ENCODE assay signal across 12 mouse cellular contexts in the genomic region with DNA sequence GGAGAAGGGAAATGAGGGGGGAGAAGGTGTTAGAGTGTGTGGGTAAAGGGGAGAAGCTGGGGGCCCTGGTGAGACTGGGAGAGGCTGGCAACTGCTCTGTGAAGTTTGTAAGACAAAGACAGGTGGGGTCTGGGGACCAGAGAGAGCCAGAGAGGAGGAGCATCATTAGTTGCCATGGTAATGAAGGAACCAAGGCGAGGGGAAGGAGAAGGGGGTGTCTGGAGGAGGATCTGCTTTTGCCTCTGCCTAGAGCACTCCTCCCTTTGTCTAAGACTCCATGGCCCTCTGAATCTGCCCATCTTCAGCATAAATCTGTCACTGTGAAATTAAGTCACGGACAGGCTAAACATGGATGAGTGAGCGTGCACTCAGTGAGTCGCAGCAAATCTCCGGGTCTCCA. TPM values are rescaled to one million over a fixed set of nuclear protein-coding genes. Genes with fewer than 3 reads are reported as not detected.
DNase-seq lines count a peak whose midpoint lies in the region; ATAC-seq lines count a peak whose summit lies in the region.
"Had no signal": no experiment of that assay in that cellular context is flagged by ENCODE, and none has a peak within 500 bp of the region (broad histone marks: within the 10 kb centered on the region; RNA-seq: fewer than 3 reads in every experiment).

No protein-coding gene starts in this region.

- H3K27ac ChIP-seq in kidney, embryonic 16.5 days (ENCODE audit: low read length) = no peak overlapping the region
- peak overlapping the region; percentile 31; the same call in 1 of the 2 replicates for H3K27ac ChIP-seq in hindbrain, embryonic 13.5 days
- no peak overlapping the region for H3K27ac ChIP-seq in neural tube, embryonic 14.5 days (ENCODE audit: low read depth, low read length)

- H3K9me3 ChIP-seq in kidney, embryonic 16.5 days (ENCODE audit: low read length) = no peaks in the 10 kb centered on the region
- H3K9me3 ChIP-seq in hindbrain, embryonic 13.5 days = no peaks in the 10 kb centered on the region
- no peaks in the 10 kb centered on the region for H3K9me3 ChIP-seq in neural tube, embryonic 14.5 days (ENCODE audit: control insufficient read depth, low read length)

- H3K4me2 ChIP-seq in kidney, embryonic 16.5 days (replicated peaks; ENCODE audit: low read depth, low read length) = 0 out of 2 replicates have a peak overlapping the region, but pooled peaks have one; percentile 12
- H3K4me2 ChIP-seq in hindbrain, embryonic 13.5 days = no peak overlapping the region
- H3K4me2 ChIP-seq in neural tube, embryonic 14.5 days (ENCODE audit: low read depth, low read length) = peak overlapping the region; percentile 7; the same call in 1 of the 2 replicates
- H3K4me2 ChIP-seq: lung, embryonic 14.5 days had no signal

- 24% methylated on average over 5 of the region's 5 CpGs for WGBS in kidney, embryonic 16.5 days
- 32% methylated on average over 5 of the region's 5 CpGs for WGBS in hindbrain, embryonic 13.5 days
- WGBS in neural tube, embryonic 14.5 days = 32% methylated on average over 5 of the region's 5 CpGs

- no peak overlapping the region for H3K9ac ChIP-seq in kidney, embryonic 16.5 days (replicated peaks; ENCODE audit: low read length)
- H3K9ac ChIP-seq in hindbrain, embryonic 13.5 days = 0 out of 2 replicates have a peak overlapping the region, but pooled peaks have one; percentile 0
- H3K9ac ChIP-seq in neural tube, embryonic 14.5 days (replicated peaks; ENCODE audit: low read depth, low read length) = no peak overlapping the region
- H3K9ac ChIP-seq: lung, embryonic 14.5 days had no signal

- ATAC-seq in kidney, embryonic 16.5 days (ENCODE audit: low FRiP score, low TSS enrichment) = peak; percentile 29; the same call in 1 of the 2 replicates
- peak; percentile 44; the same call in 1 of the 2 replicates for ATAC-seq in hindbrain, embryonic 13.5 days (ENCODE audit: low FRiP score)
- peak; percentile 54 for ATAC-seq in neural tube, embryonic 14.5 days (ENCODE audit: low read depth)
- ATAC-seq: intestine, postnatal 0 days had no signal

- H3K4me1 ChIP-seq in kidney, embryonic 16.5 days (ENCODE audit: insufficient read depth, low read length) = peaks cover 20% of the 10 kb centered on the region
- peaks cover 30% of the 10 kb centered on the region for H3K4me1 ChIP-seq in hindbrain, embryonic 13.5 days (replicated peaks)
- 0 out of 2 replicates have a peak, but pooled peaks cover 2% of the 10 kb centered on the region for H3K4me1 ChIP-seq in neural tube, embryonic 14.5 days (ENCODE audit: control insufficient read depth, insufficient read depth, low read length)

- DNase-seq in kidney, adult 11 months = no peak
- peak; percentile 32 for DNase-seq in ZHBTc4 (ENCODE audit: low read depth, low spot score)
- DNase-seq in Muller cell, postnatal 12 days (ENCODE audit: inconsistent ontology term) = no peak
- no peak for DNase-seq in thymus, postnatal 4 days
- DNase-seq: cerebellum, adult 9-10 months; gastrocnemius, postnatal 14 days; liver; lung, embryonic 14.5 days had no signal

- no peaks in the 10 kb centered on the region for H3K27me3 ChIP-seq in kidney, embryonic 16.5 days (ENCODE audit: insufficient read depth, low read length)
- H3K27me3 ChIP-seq in hindbrain, embryonic 13.5 days = peaks cover 10% of the 10 kb centered on the region; the same call in 1 of the 2 replicates
- no peaks in the 10 kb centered on the region for H3K27me3 ChIP-seq in neural tube, embryonic 14.5 days (ENCODE audit: control insufficient read depth, insufficient read depth, low read length)

- no peaks in the 10 kb centered on the region for H3K36me3 ChIP-seq in kidney, embryonic 16.5 days (ENCODE audit: insufficient read depth, low read length)
- no peaks in the 10 kb centered on the region for H3K36me3 ChIP-seq in hindbrain, embryonic 13.5 days
- no peaks in the 10 kb centered on the region for H3K36me3 ChIP-seq in neural tube, embryonic 14.5 days (ENCODE audit: control insufficient read depth, insufficient read depth, low read length)

- no peak overlapping the region for H3K4me3 ChIP-seq in kidney, embryonic 16.5 days (ENCODE audit: low read length)
- no peak overlapping the region for H3K4me3 ChIP-seq in hindbrain, embryonic 13.5 days
- H3K4me3 ChIP-seq in neural tube, embryonic 14.5 days (ENCODE audit: low read depth, low read length) = no peak overlapping the region

RNA-seq across cellular contexts. Expression of gene Atp6v1e2, which starts 14.8 kb away (rescaled TPM):
- not detected in 2 replicates for polyA plus RNA-seq in kidney, embryonic 16.5 days (2015; fragmentation: Nextera tagmentation; extraction: Ambion mirVana)
- polyA plus RNA-seq in hindbrain, embryonic 13.5 days (2015; fragmentation: Nextera tagmentation; extraction: Ambion mirVana) = not detected in 2 replicates
- polyA plus RNA-seq in neural tube, embryonic 14.5 days (2014; fragmentation: Nextera tagmentation; extraction: Ambion mirVana) = not detected in 2 replicates
- polyA plus RNA-seq: intestine, postnatal 0 days; lung, embryonic 14.5 days had no signal

RNA-seq across cellular contexts. Expression of gene Tmem247, which starts 15.7 kb away (rescaled TPM):
- not detected in 2 replicates for polyA plus RNA-seq in kidney, embryonic 16.5 days (2015; fragmentation: Nextera tagmentation; extraction: Ambion mirVana)
- not detected in 2 replicates for polyA plus RNA-seq in hindbrain, embryonic 13.5 days (2015; fragmentation: Nextera tagmentation; extraction: Ambion mirVana)
- not detected in 2 replicates for polyA plus RNA-seq in neural tube, embryonic 14.5 days (2014; fragmentation: Nextera tagmentation; extraction: Ambion mirVana)
- polyA plus RNA-seq: intestine, postnatal 0 days; lung, embryonic 14.5 days had no signal

RNA-seq across cellular contexts. Expression of gene Rhoq, which starts 30.0 kb away (rescaled TPM):
- polyA plus RNA-seq in kidney, embryonic 16.5 days (2015; fragmentation: Nextera tagmentation; extraction: Ambion mirVana) = 12.9 and 14.0 TPM in 2 replicates
- 6.2 and 6.9 TPM in 2 replicates for polyA plus RNA-seq in hindbrain, embryonic 13.5 days (2015; fragmentation: Nextera tagmentation; extraction: Ambion mirVana)
- polyA plus RNA-seq in neural tube, embryonic 14.5 days (2014; fragmentation: Nextera tagmentation; extraction: Ambion mirVana) = 9.1 and 9.7 TPM in 2 replicates
